Mouse (Mus musculus) neural tube, embryonic 14.5 days (tissue): ENCODE measurements around the gene Cenpm. TPM values are rescaled to one million over a fixed set of nuclear protein-coding genes. Genes with fewer than 3 reads are reported as not detected.

Experiments
- ATAC-seq: fragments of 200-750 bp; cut with Nextera tagmentation; 2 replicates; pipeline ENCODE4 v1.8.0; 2017; ENCODE audit warnings: low read depth, mild to moderate bottlenecking, moderate TSS enrichment, moderate library complexity
- H3K27ac ChIP-seq: fragments of 300-500 bp; sonication (generic); 2 replicates; pipeline ENCODE4 v1.5.1; 2014; ENCODE audit warnings: low read depth, mild to moderate bottlenecking, control low read depth, low read length, moderate library complexity, mixed read lengths
- H3K27me3 ChIP-seq: fragments of 300-500 bp; sonication (generic); 2 replicates; pipeline ENCODE4 v1.6.1; 2014; ENCODE audit warnings: low read length; ENCODE audit not compliant: control insufficient read depth, insufficient read depth
- H3K36me3 ChIP-seq: fragments of 300-500 bp; sonication (generic); 2 replicates; pipeline ENCODE4 v1.6.1; 2014; ENCODE audit warnings: low read length, mixed read lengths; ENCODE audit not compliant: control insufficient read depth, insufficient read depth
- H3K4me1 ChIP-seq: fragments of 300-500 bp; sonication (generic); 2 replicates; pipeline ENCODE4 v1.6.1; 2014; ENCODE audit warnings: low read length; ENCODE audit not compliant: control insufficient read depth, insufficient read depth
- H3K4me2 ChIP-seq: fragments of 300-500 bp; sonication (generic); 2 replicates; pipeline ENCODE4 v1.6.1; 2014; ENCODE audit warnings: mild to moderate bottlenecking, low read depth, low read length, control low read depth
- H3K4me3 ChIP-seq: fragments of 300-500 bp; sonication (generic); 2 replicates; pipeline ENCODE4 v1.5.1; 2014; ENCODE audit warnings: low read depth, low read length, control low read depth, mixed read lengths
- H3K9ac ChIP-seq: fragments of 300-500 bp; sonication (generic); replicated peaks from 2 replicates; pipeline ENCODE4 v1.6.1; 2014; ENCODE audit warnings: low read depth, mild to moderate bottlenecking, control low read depth, low read length, mixed read lengths
- H3K9me3 ChIP-seq: fragments of 300-500 bp; sonication (generic); 2 replicates; pipeline ENCODE4 v1.6.1; 2016; ENCODE audit warnings: low read length; ENCODE audit not compliant: control insufficient read depth
- WGBS: fragments of 180-500 bp; shearing (Covaris S2); extraction: QIAGEN DNeasy Blood & Tissue Kit; methylation state at CpG from one replicate; pipeline ENCODE4 v1.1.7; 2014; 5-methylcytosine and 5-hydroxymethylcytosine counted together
- polyA plus RNA-seq: library from polyadenylated mRNA; unstranded; fragments of >200 nt; fragmentation: Nextera tagmentation; extraction: Ambion mirVana; gene quantifications from 2 replicates; pipeline ENCODE4 v1.2.1, GENCODE M21; 2014

The Cenpm gene
- polyA plus RNA-seq, 1 experiment from 2014 or later = 12.0 TPM

- Histone ChIP-seq H3K4me2 (no peak overlapping the region), H3K36me3 (no peaks in the 10 kb centered on the region), H3K4me3 (no peak overlapping the region), H3K27me3 (no peaks in the 10 kb centered on the region), H3K27ac (no peak overlapping the region), H3K9me3 (no peaks in the 10 kb centered on the region), H3K9ac (no peak overlapping the region), H3K4me1 (no peaks in the 10 kb centered on the region)
- WGBS = 70% methylated on average over 4 of the region's 4 CpGs
- ATAC-seq = no peak
Measured at GRCm38 (mm10) chr15:82232651-82233050, 11.9 kb downstream of the Cenpm start.

DNA sequence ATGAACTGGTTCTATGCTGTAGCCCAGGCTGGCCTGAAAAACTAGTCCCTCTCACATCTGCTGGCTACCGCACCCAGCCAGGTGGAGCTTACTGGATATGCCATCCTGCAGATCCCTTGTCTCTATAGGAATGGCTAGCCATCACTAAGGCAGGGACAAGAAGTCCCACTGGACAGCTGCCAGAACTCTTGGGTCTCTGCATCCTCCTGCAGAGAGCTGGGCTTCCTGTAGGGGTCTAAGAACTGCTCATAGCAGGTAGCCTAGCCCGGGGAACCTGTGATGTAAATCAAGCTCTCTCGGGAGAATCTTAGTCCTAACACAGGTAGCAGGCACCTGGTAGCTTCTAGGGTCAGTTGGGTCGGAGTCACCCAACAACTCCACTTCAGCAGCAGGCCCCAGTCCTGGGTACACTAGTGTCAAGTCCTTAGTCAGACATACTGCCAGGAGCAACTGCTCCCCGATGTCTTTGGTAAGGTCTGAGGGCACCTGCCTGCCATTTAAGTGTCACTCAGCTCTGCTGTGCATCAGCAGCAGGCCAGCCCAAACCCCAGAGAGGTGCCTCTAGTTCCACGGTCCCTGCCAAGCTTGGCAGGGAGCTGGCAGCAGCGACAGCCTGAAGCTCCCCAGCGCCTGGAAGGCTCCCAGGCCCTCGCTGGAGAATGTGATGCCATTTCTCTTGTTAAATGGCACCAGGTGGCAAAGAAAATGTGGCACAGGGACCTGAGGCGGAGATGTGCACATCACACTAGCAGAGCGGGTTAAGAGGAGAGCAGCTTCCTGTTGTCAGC lies 12.8 kb downstream of the Cenpm start:
- H3K27ac ChIP-seq = no peak overlapping the region
- no peaks in the 10 kb centered on the region for H3K9me3 ChIP-seq
- no peak overlapping the region for H3K9ac ChIP-seq
- WGBS = 63% methylated on average over 11 of the region's 11 CpGs
- no peaks in the 10 kb centered on the region for H3K27me3 ChIP-seq
- H3K36me3 ChIP-seq = no peaks in the 10 kb centered on the region
- ATAC-seq = no peak
- H3K4me3 ChIP-seq = no peak overlapping the region
- no peak overlapping the region for H3K4me2 ChIP-seq
- H3K4me1 ChIP-seq = no peaks in the 10 kb centered on the region

- Histone ChIP-seq H3K27ac (no peak overlapping the region), H3K4me3 (no peak overlapping the region), H3K9ac (no peak overlapping the region), H3K36me3 (no peaks in the 10 kb centered on the region), H3K9me3 (no peaks in the 10 kb centered on the region), H3K27me3 (no peaks in the 10 kb centered on the region), H3K4me2 (no peak overlapping the region), H3K4me1 (no peaks in the 10 kb centered on the region)
- WGBS = 79% methylated on average over 4 of the region's 4 CpGs
- ATAC-seq = no peak
Measured at GRCm38 (mm10) chr15:82231100-82231499, 13.4 kb downstream of the Cenpm start.

DNA sequence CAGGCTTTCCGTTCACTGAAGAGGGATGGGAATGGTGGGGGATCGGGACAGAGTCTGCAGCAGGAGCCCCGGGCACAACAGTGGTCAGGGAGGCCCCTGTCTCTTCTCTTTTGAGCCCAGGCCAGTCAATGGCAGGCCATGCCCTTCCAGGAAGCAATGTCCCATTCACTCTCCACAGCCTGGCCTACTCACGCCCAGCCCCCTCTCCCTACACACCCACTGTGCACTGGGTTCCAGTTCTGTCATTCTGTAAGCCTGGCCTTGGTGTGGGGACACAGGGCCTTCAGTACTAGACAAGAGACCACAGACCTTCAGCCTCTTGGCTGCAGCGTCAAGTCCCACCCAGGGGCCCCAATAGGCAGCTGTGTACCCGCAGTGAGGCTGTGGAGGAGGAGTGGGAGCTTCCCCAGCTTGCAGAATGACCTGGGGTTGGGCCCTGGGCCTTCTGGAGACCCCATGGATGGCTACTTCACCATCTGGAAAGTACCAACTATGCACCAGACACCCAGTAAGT lies 14.4 kb downstream of the Cenpm start:
- Histone ChIP-seq H3K27ac (no peak overlapping the region), H3K4me2 (no peak overlapping the region), H3K9me3 (no peaks in the 10 kb centered on the region), H3K4me3 (no peak overlapping the region), H3K27me3 (no peaks in the 10 kb centered on the region), H3K36me3 (no peaks in the 10 kb centered on the region), H3K9ac (no peak overlapping the region), H3K4me1 (no peaks in the 10 kb centered on the region)
- ATAC-seq = no peak
- 68% methylated on average over 6 of the region's 6 CpGs for WGBS

DNA sequence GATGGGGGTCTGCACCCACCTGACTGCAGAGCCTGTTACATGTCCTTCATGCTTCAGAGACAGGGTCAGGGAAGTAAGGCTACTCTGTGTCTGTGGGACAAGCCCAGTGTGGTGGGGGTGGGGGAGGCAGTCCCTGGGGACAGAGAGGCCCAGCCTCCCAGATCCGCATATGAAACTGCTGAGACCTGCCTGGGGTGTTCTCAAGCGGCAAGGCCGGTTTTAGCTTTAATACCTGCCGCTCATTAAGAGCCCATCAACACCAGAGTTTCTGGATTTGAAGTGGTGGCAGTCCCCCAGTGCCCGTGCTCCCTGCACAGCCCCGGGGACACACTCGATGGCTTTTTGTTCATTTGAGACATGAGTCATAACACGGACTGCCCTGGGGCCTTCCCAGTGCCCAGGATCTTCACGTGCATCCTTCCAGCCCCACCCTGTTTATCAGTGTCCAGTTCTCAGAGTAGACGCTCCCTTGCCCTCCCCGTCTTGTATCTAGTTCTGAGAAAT lies 15.0 kb downstream of the Cenpm start:
- H3K27ac ChIP-seq = no peak overlapping the region; the same call in 1 of the 2 replicates
- H3K4me2 ChIP-seq = no peak overlapping the region
- 0 out of 2 replicates have a peak, but pooled peaks cover 2% of the 10 kb centered on the region for H3K27me3 ChIP-seq
- no peak overlapping the region for H3K4me3 ChIP-seq
- no peaks in the 10 kb centered on the region for H3K9me3 ChIP-seq
- no peaks in the 10 kb centered on the region for H3K4me1 ChIP-seq
- ATAC-seq = no peak
- H3K9ac ChIP-seq = no peak overlapping the region
- WGBS = 46% methylated on average over 11 of the region's 11 CpGs
- H3K36me3 ChIP-seq = no peaks in the 10 kb centered on the region

DNA sequence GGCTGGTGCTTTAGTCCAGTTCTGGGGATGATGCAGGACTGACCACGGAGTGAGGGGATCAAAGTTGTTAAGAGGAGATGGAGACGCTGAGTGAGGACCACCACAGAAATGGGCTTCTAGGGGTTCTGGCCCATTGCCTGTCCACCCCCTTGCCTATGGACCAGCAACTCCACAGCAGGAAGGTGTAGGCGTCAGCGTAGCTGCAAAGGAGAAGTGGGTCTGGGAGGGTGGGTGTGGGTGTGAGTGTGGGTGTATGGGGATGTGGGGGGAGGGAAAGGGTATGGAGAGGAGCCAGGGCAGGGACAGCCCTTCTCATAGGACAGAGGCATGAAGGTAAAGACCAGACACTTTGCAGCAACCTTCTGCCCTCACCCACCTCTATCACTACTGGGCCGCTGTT lies 18.8 kb downstream of the Cenpm start:
- Histone ChIP-seq H3K9me3 (no peaks in the 10 kb centered on the region), H3K36me3 (no peaks in the 10 kb centered on the region), H3K27me3 (0 out of 2 replicates have a peak, but pooled peaks cover 3% of the 10 kb centered on the region), H3K4me2 (no peak overlapping the region), H3K27ac (no peak overlapping the region), H3K4me3 (no peak overlapping the region), H3K9ac (no peak overlapping the region), H3K4me1 (peaks cover 5% of the 10 kb centered on the region; the same call in 1 of the 2 replicates)
- no peak for ATAC-seq
- 91% methylated on average over 5 of the region's 5 CpGs for WGBS

DNA sequence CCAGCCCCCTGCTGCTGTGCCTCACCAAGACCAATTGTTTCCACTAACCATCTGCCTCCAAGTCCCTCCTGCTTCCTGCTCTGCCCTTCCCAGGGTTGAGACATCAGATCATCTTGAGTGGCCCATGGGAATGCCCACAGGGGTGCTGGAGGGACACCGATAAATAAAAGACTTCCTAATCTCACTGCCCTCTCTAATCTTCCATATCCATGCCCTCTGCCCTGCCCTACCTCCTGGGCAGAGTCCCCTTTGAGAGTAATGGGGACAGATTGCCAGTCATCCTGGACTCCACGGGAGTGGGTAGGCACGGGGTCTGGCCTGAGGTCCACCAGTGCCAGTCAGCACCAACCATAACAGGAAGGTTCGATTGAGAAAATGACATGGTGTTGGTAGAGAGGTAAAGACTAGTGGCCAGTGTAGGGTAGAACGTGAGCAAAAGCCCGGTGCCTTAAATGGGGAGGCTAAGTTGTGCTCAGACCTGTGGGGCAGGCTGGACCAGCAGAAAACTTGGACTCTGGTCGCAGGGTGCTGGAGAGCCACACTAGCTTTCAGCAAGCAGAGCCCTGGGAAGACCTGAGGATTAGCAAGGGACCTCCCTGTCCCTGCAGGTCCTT lies 19.8 kb downstream of the Cenpm start:
- peak; percentile 24; the same call in 1 of the 2 replicates for ATAC-seq
- Histone ChIP-seq H3K4me2 (peak overlapping the region; percentile 59), H3K27me3 (0 out of 2 replicates have a peak, but pooled peaks cover 3% of the 10 kb centered on the region), H3K4me3 (no peak overlapping the region; the same call in 1 of the 2 replicates), H3K9ac (no peak overlapping the region), H3K9me3 (no peaks in the 10 kb centered on the region), H3K4me1 (peaks cover 5% of the 10 kb centered on the region; the same call in 1 of the 2 replicates), H3K27ac (no peak overlapping the region), H3K36me3 (no peaks in the 10 kb centered on the region)
- WGBS = 47% methylated on average over 7 of the region's 7 CpGs

DNA sequence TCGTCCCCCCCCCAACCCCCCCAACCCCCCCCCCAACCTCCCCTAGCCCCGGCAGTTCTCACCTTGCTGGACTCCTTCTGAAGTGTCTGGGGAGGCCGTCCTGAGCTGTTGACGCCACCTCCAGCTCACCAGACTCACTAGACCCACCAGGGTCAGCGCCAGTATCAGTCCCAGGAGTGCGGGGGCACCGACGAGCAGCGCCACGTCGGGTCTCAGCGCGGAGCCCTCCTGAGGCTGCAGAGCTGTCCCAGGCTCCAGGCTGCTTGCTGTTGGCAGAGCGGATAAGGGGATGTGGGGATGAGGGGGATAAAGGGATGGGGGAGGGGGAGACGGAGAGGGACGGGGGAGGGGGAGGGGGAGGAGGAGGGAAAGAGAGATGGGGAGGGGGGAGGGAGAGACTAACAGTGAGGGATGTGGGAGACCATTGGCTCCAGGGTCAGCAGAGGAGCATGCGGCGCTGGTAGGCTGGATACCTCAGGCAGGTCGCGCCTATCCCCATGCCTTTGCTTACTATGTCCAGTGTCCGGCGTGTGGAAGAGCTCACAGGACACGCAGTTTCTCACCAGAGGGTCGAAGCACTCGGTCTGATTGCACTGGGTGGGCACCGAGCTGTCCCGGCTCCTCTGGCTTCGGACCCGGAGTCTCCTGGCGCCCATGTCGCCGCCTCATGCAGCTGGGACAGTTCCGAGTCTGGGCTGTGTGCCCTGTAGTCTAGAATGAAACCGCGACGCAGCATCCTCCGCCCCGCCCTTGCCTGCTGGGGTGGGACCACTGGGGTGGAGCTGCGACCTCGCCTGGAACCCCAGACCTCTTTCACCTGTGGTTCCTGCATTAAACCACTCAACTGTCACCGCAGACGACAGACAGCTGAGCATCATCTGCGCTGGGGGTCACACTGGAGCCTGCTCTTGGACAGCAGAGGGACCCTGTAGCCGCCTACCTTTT lies 20.6 kb downstream of the Cenpm start, which contains the start of gene Tnfrsf13c:
Tnfrsf13c (minus strand) TSS at position 713 of the 945 bp plus-strand sequence.
- whole genome bisulfite sequencing = 2% methylated on average over 44 of the region's 44 CpGs
- Histone ChIP-seq H3K9ac (peak within 1 kb of the TSS; percentile 25; the same call in 1 of the 2 replicates), H3K36me3 (no peaks in the 10 kb centered on the region), H3K4me1 (peaks cover 5% of the 10 kb centered on the region; the same call in 1 of the 2 replicates), H3K4me2 (peak within 1 kb of the TSS; percentile 59), H3K27ac (no peak within 1 kb of the TSS), H3K4me3 (peak within 1 kb of the TSS; percentile 24), H3K9me3 (no peaks in the 10 kb centered on the region), H3K27me3 (0 out of 2 replicates have a peak, but pooled peaks cover 3% of the 10 kb centered on the region)
- ATAC-seq = no peak
